Mouse (Mus musculus): ENCODE measurements around the gene Mospd3.
"Not testable (repeated sequence)": the region's sequence is repeated elsewhere in the genome, so short reads cannot be mapped to it uniquely, and the experiment has no call there.

Mospd3 gene

GRCm38 (mm10) chr5:137615347-137615746 lies 14.5 kb upstream of the Mospd3 start:
- no peak for DNase-seq (ENCODE audit: low spot score)

- DNase-seq (ENCODE audit: low spot score) = not testable (repeated sequence)
These were observed 14.1 kb upstream of the Mospd3 start for GRCm38 (mm10) chr5:137614921-137615320.

- DNase-seq (ENCODE audit: low spot score) = no peak
These were observed 12.7 kb upstream of the Mospd3 start, which contains the start of gene Pcolce for GRCm38 (mm10) chr5:137613550-137613949. Pcolce (minus strand) TSS chr5:137613784.

GRCm38 (mm10) chr5:137613076-137613475 lies 12.2 kb upstream of the Mospd3 start:
- DNase-seq (ENCODE audit: low spot score) = no peak

- no peak for DNase-seq (ENCODE audit: low spot score)
These were observed 10.4 kb upstream of the Mospd3 start for GRCm38 (mm10) chr5:137611245-137611602.

- DNase-seq (ENCODE audit: low spot score) = no peak
These were observed 9.8 kb upstream of the Mospd3 start for GRCm38 (mm10) chr5:137610548-137611244.

- DNase-seq (ENCODE audit: low spot score) = no peak
These were observed 9.2 kb upstream of the Mospd3 start for GRCm38 (mm10) chr5:137610056-137610455.

GRCm38 (mm10) chr5:137609292-137609691 lies 8.4 kb upstream of the Mospd3 start:
- no peak for DNase-seq (ENCODE audit: low spot score)

- no peak for DNase-seq (ENCODE audit: low spot score)
These were observed 7.9 kb upstream of the Mospd3 start for GRCm38 (mm10) chr5:137608654-137609190.

GRCm38 (mm10) chr5:137607860-137608653 lies 7.2 kb upstream of the Mospd3 start:
- no peak for DNase-seq (ENCODE audit: low spot score)

GRCm38 (mm10) chr5:137601365-137601729 lies 489 bp upstream of the Mospd3 start:
- no peak for DNase-seq (ENCODE audit: low spot score)

GRCm38 (mm10) chr5:137600281-137600618 lies 608 bp downstream of the Mospd3 start:
- DNase-seq (ENCODE audit: low spot score) = no peak

- no peak for DNase-seq (ENCODE audit: low spot score)
These were observed 1.3 kb downstream of the Mospd3 start for GRCm38 (mm10) chr5:137599600-137599999.

- DNase-seq (ENCODE audit: low spot score) = no peak
These were observed 2.6 kb downstream of the Mospd3 start for GRCm38 (mm10) chr5:137598100-137598826.

GRCm38 (mm10) chr5:137597625-137598024 lies 3.2 kb downstream of the Mospd3 start:
- no peak for DNase-seq (ENCODE audit: low spot score)

GRCm38 (mm10) chr5:137596601-137597261 lies 4.1 kb downstream of the Mospd3 start:
- DNase-seq (ENCODE audit: low spot score) = no peak

- DNase-seq (ENCODE audit: low spot score) = no peak
These were observed 4.9 kb downstream of the Mospd3 start for GRCm38 (mm10) chr5:137595921-137596320.

GRCm38 (mm10) chr5:137590507-137590906 lies 10.4 kb downstream of the Mospd3 start:
- DNase-seq (ENCODE audit: low spot score) = no peak

GRCm38 (mm10) chr5:137584976-137585375 lies 15.9 kb downstream of the Mospd3 start:
- DNase-seq (ENCODE audit: low spot score) = peak; percentile 62

- no peak for DNase-seq (ENCODE audit: low spot score)
These were observed 17.1 kb downstream of the Mospd3 start for GRCm38 (mm10) chr5:137583670-137584169.

- DNase-seq (ENCODE audit: low spot score) = no peak
These were observed 18.2 kb downstream of the Mospd3 start for GRCm38 (mm10) chr5:137582702-137583101.

- DNase-seq (ENCODE audit: low spot score) = no peak
These were observed 20.6 kb downstream of the Mospd3 start for GRCm38 (mm10) chr5:137580246-137580645.

Measured in layer of hippocampus, adult 9-10 months (tissue).